Mouse (Mus musculus): ENCODE measurements around the gene Med22.

- TF ChIP-seq CTCF (IDR thresholded peaks at IDR 0.05; ENCODE audit: control insufficient read depth, insufficient read depth, insufficient replicate concordance, low read depth, low read length), result no peak
- no peak for TF ChIP-seq POLR2A (IDR thresholded peaks at IDR 0.05; ENCODE audit: control insufficient read depth, low read depth, low read length)
These were observed 1.8 kb upstream of the Med22 start for GRCm38 (mm10) chr2:26912253-26912770.
